Mouse (Mus musculus): Measurements from ENCODE around the gene Fgf14.
"Not testable (repeated sequence)": the region's sequence is repeated elsewhere in the genome, so short reads cannot be mapped to it uniquely, and the experiment has no call there.

Gene Fgf14

GRCm38 (mm10) chr14:124676506-124677177 lies at the start of gene Fgf14:
Gene Fgf14 (minus strand): TSS chr14:124677127.
- no peak for DNase-seq (ENCODE audit: low read depth)

GRCm38 (mm10) chr14:124677379-124677778 lies 452 bp upstream of the Fgf14 start:
- DNase-seq (ENCODE audit: low read depth), result no peak

GRCm38 (mm10) chr14:124675654-124676505 lies 1.0 kb downstream of the Fgf14 start:
- DNase-seq (ENCODE audit: low read depth), result no peak

- DNase-seq (ENCODE audit: low read depth), result no peak
Observed at GRCm38 (mm10) chr14:124675142-124675653, 1.7 kb downstream of the Fgf14 start.

- DNase-seq (ENCODE audit: low read depth), result no peak
Observed at GRCm38 (mm10) chr14:124674536-124675141, 2.3 kb downstream of the Fgf14 start.

- DNase-seq (ENCODE audit: low read depth), result no peak
Observed at GRCm38 (mm10) chr14:124669739-124670138, 7.2 kb downstream of the Fgf14 start.

- no peak for DNase-seq (ENCODE audit: low read depth)
Observed at GRCm38 (mm10) chr14:124642822-124643221, 34.1 kb downstream of the Fgf14 start.

- no peak for DNase-seq (ENCODE audit: low read depth)
Observed at GRCm38 (mm10) chr14:124634881-124635280, 42.0 kb downstream of the Fgf14 start.

GRCm38 (mm10) chr14:124613473-124613872 lies 63.5 kb downstream of the Fgf14 start:
- no peak for DNase-seq (ENCODE audit: low read depth)

GRCm38 (mm10) chr14:124606036-124606711 lies 70.8 kb downstream of the Fgf14 start:
- DNase-seq (ENCODE audit: low read depth), result no peak

- no peak for DNase-seq (ENCODE audit: low read depth)
Observed at GRCm38 (mm10) chr14:124605031-124605743, 71.7 kb downstream of the Fgf14 start.

- DNase-seq (ENCODE audit: low read depth), result no peak
Observed at GRCm38 (mm10) chr14:124576571-124576970, 100.4 kb downstream of the Fgf14 start.

GRCm38 (mm10) chr14:124575130-124575885 lies 101.6 kb downstream of the Fgf14 start:
- no peak for DNase-seq (ENCODE audit: low read depth)

- DNase-seq (ENCODE audit: low read depth), result no peak
Observed at GRCm38 (mm10) chr14:124566445-124566844, 110.5 kb downstream of the Fgf14 start.

GRCm38 (mm10) chr14:124561544-124561943 lies 115.4 kb downstream of the Fgf14 start:
- DNase-seq (ENCODE audit: low read depth), result no peak

- no peak for DNase-seq (ENCODE audit: low read depth)
Observed at GRCm38 (mm10) chr14:124536106-124536505, 140.8 kb downstream of the Fgf14 start.

- not testable (repeated sequence) for DNase-seq (ENCODE audit: low read depth)
Observed at GRCm38 (mm10) chr14:124535376-124535775, 141.6 kb downstream of the Fgf14 start.

- DNase-seq (ENCODE audit: low read depth), result no peak
Observed at GRCm38 (mm10) chr14:124532051-124532450, 144.9 kb downstream of the Fgf14 start.

GRCm38 (mm10) chr14:124512009-124512408 lies 164.9 kb downstream of the Fgf14 start:
- no peak for DNase-seq (ENCODE audit: low read depth)

- DNase-seq (ENCODE audit: low read depth), result no peak
Observed at GRCm38 (mm10) chr14:124488971-124489370, 188.0 kb downstream of the Fgf14 start.

GRCm38 (mm10) chr14:124485261-124485660 lies 191.7 kb downstream of the Fgf14 start:
- DNase-seq (ENCODE audit: low read depth), result peak; percentile 8
